Comparison of ENCODE assay signal across 8 mouse cellular contexts in the genomic region with DNA sequence AAGGTAGTCTGAATTCAATTTTAAA. TPM values are rescaled to one million over a fixed set of nuclear protein-coding genes. Genes with fewer than 3 reads are reported as not detected.
A peak's percentile ranks its signal among the peaks of the same experiment; 100 is the strongest.
DNase-seq lines count a peak whose midpoint lies in the region; ATAC-seq lines count a peak whose summit lies in the region.

Cish (plus strand) TSS at position 11 of the 25 bp plus-strand sequence.

- no peaks in the 10 kb centered on the region for H3K9me3 ChIP-seq in intestine, embryonic 15.5 days
- H3K9me3 ChIP-seq in neural tube, embryonic 15.5 days (replicated peaks) = no peaks in the 10 kb centered on the region

- no peak for DNase-seq in adrenal gland, postnatal 10 days
- no peak for DNase-seq in adrenal gland, adult (ENCODE audit: inconsistent age in 2 of 2, low spot score in 1 of 2)
- no peak for DNase-seq in urinary bladder, adult 2 months (ENCODE audit: low spot score)
- no peak for DNase-seq in urinary bladder, postnatal 25 days (ENCODE audit: low spot score)
- DNase-seq in frontal cortex, postnatal 25 days (ENCODE audit: low spot score in 2 of 2) = no peak

- ATAC-seq in intestine, embryonic 15.5 days = no peak
- no peak for ATAC-seq in neural tube, embryonic 15.5 days (ENCODE audit: low FRiP score)
- ATAC-seq in frontal cortex, adult (ENCODE audit: low TSS enrichment) = no peak

- peak within 1 kb of the TSS; percentile 75 for H3K9ac ChIP-seq in intestine, embryonic 15.5 days
- peak within 1 kb of the TSS; percentile 73 for H3K9ac ChIP-seq in neural tube, embryonic 15.5 days (replicated peaks)

- H3K36me3 ChIP-seq in intestine, embryonic 15.5 days = peaks cover 6% of the 10 kb centered on the region; the same call in 1 of the 2 replicates
- H3K36me3 ChIP-seq in neural tube, embryonic 15.5 days = peaks cover 6% of the 10 kb centered on the region

- H3K4me1 ChIP-seq in intestine, embryonic 15.5 days (replicated peaks) = peaks cover 24% of the 10 kb centered on the region
- peaks cover 25% of the 10 kb centered on the region for H3K4me1 ChIP-seq in neural tube, embryonic 15.5 days

- peak within 1 kb of the TSS; percentile 90 for H3K27ac ChIP-seq in intestine, embryonic 15.5 days
- H3K27ac ChIP-seq in neural tube, embryonic 15.5 days (replicated peaks) = peak within 1 kb of the TSS; percentile 54; the same call in 1 of the 2 replicates

- H3K4me3 ChIP-seq in intestine, embryonic 15.5 days (replicated peaks) = peak within 1 kb of the TSS; percentile 62
- H3K4me3 ChIP-seq in neural tube, embryonic 15.5 days (replicated peaks) = peak within 1 kb of the TSS; percentile 56

- peak within 1 kb of the TSS; percentile 76 for H3K4me2 ChIP-seq in intestine, embryonic 15.5 days (replicated peaks)
- peak within 1 kb of the TSS; percentile 92 for H3K4me2 ChIP-seq in neural tube, embryonic 15.5 days

- no peaks in the 10 kb centered on the region; the same call in 1 of the 2 replicates for H3K27me3 ChIP-seq in intestine, embryonic 15.5 days (replicated peaks)
- peaks cover 22% of the 10 kb centered on the region for H3K27me3 ChIP-seq in neural tube, embryonic 15.5 days (replicated peaks)

RNA-seq across cellular contexts. Expression of gene Cish, which starts in this region (rescaled TPM):
- total RNA-seq in adrenal gland, postnatal 10 days (2021) = 10 to 100 TPM; 36.9 to 45.3 TPM
- 11.7 and 14.7 TPM in 2 replicates for polyA plus RNA-seq in urinary bladder, adult 2 months (2012; rRNA removed)
- 16.2 and 16.8 TPM in 2 replicates for polyA plus RNA-seq in intestine, embryonic 15.5 days (2015; fragmentation: Nextera tagmentation; extraction: Ambion mirVana)
- polyA plus RNA-seq in neural tube, embryonic 15.5 days (2015; fragmentation: Nextera tagmentation; extraction: Ambion mirVana) = 12.6 and 15.5 TPM in 2 replicates
